Mouse (Mus musculus) cerebellum, adult 9-10 months (tissue): ENCODE results near the gene Ube3b.
A peak's percentile ranks its signal among the peaks of the same experiment; 100 is the strongest.

Experiments
- DNase-seq: peaks from one replicate; pipeline ENCODE4 v3.0.0; 2022

Gene Ube3b

DNA sequence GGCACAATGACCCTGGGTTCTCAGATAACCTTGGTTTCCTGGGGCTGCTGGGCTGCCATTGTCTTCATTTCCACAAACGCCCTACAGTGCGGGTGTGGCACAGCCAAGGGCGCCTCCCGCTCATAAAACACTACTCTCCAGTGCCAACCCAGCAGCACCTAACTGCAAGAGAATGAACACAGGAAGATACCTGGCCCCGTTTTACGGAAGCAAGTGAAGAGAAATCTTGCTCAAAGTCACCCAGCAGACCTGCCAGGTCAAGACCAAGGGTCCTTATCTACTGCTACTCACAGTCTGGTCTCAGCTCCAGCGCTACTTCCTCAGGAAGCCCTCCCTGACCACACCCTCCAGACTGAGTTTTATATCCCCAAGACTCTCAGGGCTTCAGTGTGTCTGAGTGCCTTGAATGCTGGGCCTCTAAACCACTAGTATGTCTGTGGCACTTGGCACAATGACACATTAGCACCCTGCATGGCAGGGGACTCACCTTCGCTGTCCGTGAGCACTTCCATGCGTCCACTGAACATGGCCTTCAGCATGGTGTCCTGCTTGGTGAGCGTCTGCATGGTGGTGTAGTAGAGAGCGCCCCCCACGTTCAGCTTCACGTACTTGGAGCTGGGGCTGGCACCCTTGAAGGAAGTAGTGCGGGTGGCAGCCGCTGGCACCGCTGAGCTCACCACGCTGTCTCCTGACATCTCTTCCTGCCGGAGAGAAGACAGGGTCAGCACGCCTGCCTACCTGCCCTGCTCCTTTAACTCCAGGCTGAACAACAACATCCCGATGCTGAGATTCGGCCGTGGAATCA is 5.8 kb upstream of the Ube3b start:
- DNase-seq, result no peak

DNA sequence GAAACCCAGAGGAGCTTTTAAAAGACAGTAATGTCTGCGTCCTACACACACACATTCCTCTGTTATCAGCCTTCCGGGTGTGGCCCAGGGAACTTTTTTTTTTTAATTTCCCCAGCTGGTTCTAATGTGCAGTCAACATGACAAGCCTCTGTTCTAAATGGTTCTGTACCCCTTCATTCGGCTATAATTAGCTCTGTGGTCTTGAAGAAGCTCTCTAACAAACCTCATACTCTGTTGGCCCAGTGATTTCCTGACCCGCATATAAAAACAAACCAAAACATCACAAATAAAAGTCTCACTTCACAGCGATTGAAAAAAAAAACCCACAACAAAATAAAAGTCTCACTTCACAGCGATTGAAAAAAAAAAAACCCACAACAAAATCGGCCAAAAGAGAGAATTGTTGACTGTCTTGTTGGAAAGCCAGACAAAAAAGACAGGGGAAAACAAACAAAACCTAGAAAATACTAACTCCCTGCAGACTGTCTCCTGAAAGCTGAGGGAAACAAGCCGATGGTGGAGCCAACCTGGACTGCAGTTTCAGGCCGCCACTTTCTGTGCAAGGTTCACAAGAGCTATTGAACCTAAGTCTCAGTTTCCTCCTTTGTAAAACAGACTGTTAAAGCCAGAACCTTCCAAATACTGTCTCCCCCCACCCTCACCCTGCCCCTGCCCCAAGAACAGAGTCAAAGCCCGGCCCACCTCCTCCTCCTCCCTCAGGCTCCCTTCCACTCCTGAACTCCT is 2.1 kb upstream of the Ube3b start:
- no peak for DNase-seq

- DNase-seq, result no peak
These were observed 1.5 kb upstream of the Ube3b start for GRCm38 (mm10) chr5:114378936-114379335.

- no peak for DNase-seq
These were observed 644 bp upstream of the Ube3b start for GRCm38 (mm10) chr5:114379763-114380162.

DNA sequence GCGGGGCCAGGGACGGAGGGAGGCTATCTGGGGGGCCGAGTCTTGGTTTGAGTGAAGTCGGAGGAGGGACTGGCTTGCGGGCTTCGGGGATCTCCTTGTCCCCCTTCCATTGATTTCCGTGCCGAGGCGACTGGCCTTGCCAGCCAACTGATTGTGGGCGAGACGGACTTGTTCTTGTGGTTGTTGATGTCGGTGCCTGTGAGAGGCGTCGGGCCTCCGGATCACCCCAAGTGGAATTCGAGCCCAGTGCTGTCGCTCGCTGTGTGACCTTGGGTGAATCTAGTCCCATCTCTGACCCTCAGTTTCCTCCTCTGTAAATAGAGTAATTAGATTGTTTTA is 575 bp downstream of the Ube3b start:
- no peak for DNase-seq

- no peak for DNase-seq
These were observed 2.9 kb downstream of the Ube3b start for GRCm38 (mm10) chr5:114383184-114383904.

- no peak for DNase-seq
These were observed 4.0 kb downstream of the Ube3b start for GRCm38 (mm10) chr5:114384448-114384847.

DNA sequence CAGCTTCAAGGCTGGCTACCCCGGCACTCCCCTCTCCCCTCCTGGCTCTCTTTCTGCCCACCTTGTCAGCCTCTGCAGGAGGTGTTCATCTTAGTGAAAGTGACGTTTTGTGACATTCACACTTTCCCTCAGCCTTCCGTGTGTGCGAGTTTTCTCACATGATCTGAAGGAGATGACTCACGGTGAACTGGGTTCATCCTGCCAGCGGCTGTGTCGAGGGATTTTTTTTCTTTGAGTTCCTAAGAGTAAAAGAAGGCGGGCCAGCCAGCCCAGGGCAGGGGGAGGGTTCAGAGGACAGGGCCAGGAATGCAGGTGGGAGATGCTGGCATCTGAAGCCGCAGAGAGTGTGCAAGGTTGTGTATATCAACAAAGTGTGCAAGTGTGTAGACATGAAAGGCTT is 12.8 kb downstream of the Ube3b start:
- no peak for DNase-seq

DNA sequence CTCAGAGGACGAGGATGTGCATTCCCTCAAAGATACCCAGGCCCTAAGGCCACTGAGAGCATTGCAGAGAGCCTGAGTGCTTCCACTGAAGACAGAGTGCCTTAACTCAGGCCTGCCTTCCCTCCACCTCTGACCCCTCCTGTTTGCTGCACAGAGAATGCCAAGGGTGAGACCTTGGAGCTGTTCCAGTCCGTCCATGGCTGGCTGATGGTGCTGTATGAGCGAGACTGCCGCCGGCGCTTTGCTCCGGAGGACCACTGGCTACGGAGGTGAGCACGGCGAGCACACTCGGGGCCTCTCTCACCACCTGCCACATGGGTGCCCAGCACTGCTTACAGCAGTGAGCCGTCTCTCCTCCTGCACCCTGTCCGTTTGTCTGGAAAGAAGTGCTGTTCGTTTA is 26.2 kb downstream of the Ube3b start:
- DNase-seq, result no peak

- DNase-seq, result peak; percentile 39
These were observed 26.9 kb downstream of the Ube3b start for GRCm38 (mm10) chr5:114407269-114407668.

- DNase-seq, result no peak
These were observed 27.4 kb downstream of the Ube3b start for GRCm38 (mm10) chr5:114407810-114408209.

DNA sequence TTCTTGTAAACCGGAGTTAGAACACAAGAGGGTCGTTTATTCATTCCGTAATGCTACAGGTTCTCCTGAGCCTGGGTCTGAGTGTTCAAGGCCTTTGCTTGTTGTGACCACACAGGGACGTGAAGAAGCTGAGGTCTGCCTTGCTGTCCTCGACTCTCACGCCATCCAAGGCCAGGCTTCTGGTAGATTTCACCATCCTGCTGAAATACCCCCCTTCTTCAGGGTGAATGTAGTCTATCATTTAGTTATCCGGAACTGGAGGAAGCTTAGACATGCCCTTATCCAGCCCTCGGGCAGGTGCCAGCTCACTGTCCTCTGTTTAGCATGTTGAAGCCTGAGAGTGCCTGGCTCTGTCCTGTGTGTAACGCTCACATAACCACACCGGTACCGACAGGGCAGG is 28.4 kb downstream of the Ube3b start:
- DNase-seq, result no peak

DNA sequence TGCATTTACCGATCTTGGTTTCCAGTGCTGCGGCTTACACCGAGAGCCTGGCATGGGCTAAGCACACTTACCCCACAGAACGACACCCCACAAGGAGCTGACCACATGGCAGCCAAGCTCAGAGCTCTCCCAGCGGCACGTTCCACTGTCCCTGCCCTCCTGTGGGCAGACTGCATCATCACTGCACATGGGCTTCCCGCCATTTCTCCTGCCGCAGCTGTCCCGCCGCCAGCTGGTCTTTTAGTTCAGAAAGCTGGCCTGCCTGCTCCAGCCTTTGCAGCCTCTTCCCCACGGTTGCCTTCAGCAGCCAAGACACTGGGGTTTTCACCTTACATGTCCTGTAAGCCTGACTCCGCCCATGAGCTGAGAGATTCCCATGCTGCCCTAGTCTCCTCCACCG is 30.0 kb downstream of the Ube3b start:
- DNase-seq, result no peak

DNA sequence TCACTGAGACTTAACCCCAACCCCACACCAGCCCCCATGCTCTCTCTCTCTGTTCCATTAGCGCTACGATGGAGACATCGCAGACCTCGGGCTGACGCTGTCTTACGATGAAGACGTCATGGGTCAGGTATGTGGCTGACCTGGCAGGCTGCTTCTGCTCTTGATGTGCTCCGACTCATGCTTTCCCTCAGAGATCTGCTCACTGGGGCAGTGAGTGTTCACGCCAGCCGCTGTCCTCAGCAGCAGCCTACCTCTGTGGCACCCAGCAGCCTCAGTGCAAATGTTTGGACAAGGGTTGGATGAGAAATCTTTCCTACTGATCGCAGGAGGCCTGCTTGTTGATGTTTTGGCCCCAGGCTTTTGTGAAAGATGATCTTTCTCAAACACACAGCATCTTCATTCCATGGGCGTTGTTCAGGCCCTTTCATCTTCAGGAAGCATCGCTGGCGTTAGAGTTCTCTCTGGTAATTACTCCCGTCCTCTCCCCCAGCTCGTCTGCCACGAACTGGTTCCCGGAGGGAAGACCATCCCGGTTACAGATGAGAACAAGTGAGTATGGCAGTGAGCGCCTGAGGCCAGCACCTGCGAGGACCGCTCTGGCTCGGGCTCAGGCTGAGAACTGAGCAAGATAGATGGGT is 32.1 kb downstream of the Ube3b start:
- no peak for DNase-seq

- no peak for DNase-seq
These were observed 32.8 kb downstream of the Ube3b start for GRCm38 (mm10) chr5:114413067-114413735.

GRCm38 (mm10) chr5:114415606-114416005 is 35.2 kb downstream of the Ube3b start:
- no peak for DNase-seq

- DNase-seq, result no peak
These were observed 36.4 kb downstream of the Ube3b start for GRCm38 (mm10) chr5:114416855-114417254.

DNA sequence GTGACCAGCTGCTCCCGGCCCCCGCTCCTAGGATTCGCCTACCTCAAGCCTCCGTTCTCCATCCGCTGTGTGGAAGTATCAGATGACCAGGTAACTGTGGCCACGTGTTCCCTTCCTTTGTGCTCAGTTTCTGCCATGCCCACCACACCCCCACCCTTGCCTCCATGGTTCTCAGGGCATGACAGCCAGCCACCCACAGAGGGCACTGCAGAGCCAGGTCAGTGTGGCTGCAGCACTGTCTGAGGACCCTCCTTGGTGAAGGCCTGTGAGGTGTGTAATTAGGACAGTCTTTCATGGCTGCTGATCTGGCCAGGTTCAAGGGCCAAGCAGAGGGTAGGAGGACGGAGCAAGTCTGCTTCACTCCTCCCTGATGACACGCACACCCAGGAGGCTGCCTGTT is 38.1 kb downstream of the Ube3b start:
- no peak for DNase-seq

- no peak for DNase-seq
These were observed 41.3 kb downstream of the Ube3b start for GRCm38 (mm10) chr5:114421561-114422298.

GRCm38 (mm10) chr5:114422591-114422990 is 42.2 kb downstream of the Ube3b start:
- DNase-seq, result no peak

DNA sequence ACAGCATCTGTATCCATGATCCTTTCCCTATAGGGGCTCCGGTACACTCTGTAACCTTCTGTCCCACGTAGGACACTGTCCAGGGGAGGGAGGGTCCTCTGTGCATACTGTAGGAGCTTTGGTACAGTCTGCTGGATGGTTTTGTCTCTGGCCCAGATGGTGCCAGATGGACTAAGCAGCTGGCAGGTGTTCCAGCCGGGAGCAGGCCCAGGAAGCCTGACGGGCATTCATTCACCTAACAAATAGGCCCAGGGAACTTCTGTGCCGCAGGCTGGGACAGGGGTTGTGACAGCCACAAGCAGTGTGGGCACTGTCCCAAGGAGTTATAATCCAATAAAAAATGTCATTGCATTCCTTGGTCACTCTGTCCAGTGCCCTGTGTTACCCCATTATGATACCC is 43.6 kb downstream of the Ube3b start:
- DNase-seq, result no peak

- DNase-seq, result no peak
These were observed 46.3 kb downstream of the Ube3b start for GRCm38 (mm10) chr5:114426732-114427131.
